Mouse (Mus musculus) layer of hippocampus, adult 11-12 months (tissue): ENCODE measurements around the gene F2rl3.

Experiments
- DNase-seq: peaks from one replicate; pipeline ENCODE4 v3.0.0; 2022; ENCODE audit warnings: low spot score

F2rl3 gene

DNA sequence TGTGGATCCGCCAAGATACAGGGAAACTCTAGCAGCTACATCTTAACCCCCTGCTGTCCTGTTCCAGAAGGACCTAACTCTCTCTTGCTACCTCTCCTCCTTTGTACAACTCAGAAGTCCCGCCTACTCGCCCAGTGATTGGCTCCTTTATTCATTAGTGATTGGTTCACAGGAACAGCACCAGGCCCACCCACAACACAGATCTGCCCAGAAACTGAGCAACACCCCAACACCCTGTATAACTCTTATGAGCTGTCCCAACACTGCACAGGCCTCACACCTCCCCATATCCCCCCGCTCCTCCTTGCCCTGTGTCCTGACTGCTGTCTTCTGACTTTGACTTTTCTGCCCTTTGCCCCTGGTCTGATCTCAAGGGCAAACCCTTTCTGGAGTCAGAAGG, 4.0 kb downstream of the F2rl3 start:
- peak; percentile 2 for DNase-seq

DNA sequence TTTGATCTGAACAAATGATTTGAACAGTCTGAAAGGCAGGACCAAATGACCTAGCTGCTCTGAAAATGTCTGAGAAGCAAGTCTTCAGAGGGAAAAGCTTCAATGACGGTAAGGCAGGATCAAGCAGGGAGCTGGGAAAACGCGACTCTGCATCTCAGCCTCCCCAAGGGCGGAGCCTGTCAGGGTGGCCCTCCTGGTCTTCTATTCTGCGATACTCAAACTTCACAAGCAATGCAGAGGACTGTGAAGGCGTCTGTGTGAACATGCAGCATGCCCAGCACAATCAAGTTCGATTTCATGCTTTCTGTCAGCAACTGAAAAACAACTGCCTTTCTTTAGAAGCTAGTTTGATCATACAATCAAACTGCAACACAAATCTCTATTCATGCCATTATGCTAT, 5.1 kb downstream of the F2rl3 start:
- DNase-seq, result no peak

- DNase-seq, result no peak
Measured at GRCm38 (mm10) chr8:72777797-72778196, 16.1 kb downstream of the F2rl3 start.

GRCm38 (mm10) chr8:72780644-72781043, 19.0 kb downstream of the F2rl3 start:
- DNase-seq, result no peak

DNA sequence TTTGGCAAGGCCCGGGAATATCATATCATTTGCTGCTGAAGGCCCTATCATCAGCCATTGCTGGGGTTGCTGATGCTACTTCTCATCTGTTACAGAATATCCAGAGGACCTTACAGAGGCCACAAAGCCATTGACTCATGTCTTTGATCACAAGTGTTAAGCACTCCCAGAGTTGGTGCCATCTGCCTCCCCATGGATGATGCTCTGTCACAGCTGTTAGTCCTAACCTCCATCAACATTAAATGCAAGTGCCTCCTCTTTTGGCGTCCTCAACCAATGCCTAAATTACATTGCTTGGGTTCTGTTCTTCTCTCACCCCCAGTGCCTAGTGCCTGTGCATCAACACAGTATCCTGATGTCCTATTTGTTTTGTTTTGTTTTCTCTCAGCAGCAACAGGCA, 39.9 kb downstream of the F2rl3 start:
- DNase-seq, result no peak

DNA sequence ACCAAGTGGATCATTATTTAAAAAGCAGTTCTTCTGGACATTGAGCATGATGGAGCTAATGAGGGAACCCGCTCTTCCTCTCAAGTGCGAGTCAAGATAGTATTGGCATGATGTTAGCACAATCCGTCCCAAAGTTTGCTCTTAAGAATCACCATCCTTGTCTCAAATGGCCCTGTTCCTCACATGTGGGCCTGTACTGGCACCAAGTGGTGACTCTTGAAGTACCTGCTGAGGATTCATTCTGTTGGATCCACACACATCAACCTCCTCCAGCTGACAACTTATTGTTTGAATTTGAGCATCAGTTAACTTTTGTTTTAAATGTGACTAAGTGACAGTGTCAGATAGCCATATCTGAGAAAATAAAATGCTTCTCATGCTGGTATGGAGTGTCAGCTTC, 51.0 kb downstream of the F2rl3 start:
- no peak for DNase-seq
